Mouse (Mus musculus): ENCODE measurements around the gene Rab7b.

- TF ChIP-seq ZNF384 (IDR thresholded peaks at IDR 0.05; ENCODE audit: low read depth, low read length) (no peak), HCFC1 (IDR thresholded peaks at IDR 0.05; ENCODE audit: low read depth, low read length) (no peak), ZC3H11A (IDR thresholded peaks at IDR 0.05; ENCODE audit: low read depth, low read length) (no peak), POLR2A (IDR thresholded peaks at IDR 0.05; ENCODE audit: low read depth, low read length) (no peak), CTCF (conservative IDR thresholded peaks at IDR 0.05 in 1 of 2, IDR thresholded peaks at IDR 0.05 in 1 of 2; ENCODE audit: low read depth in 2 of 2, low read length in 2 of 2) (no peak), CHD1 (IDR thresholded peaks at IDR 0.05; ENCODE audit: low read depth, low read length) (no peak), SIN3A (IDR thresholded peaks at IDR 0.05; ENCODE audit: low read length) (no peak), MAX (IDR thresholded peaks at IDR 0.05; ENCODE audit: low read length) (no peak), EP300 (IDR thresholded peaks at IDR 0.05; ENCODE audit: low read length) (no peak), JUN (IDR thresholded peaks at IDR 0.05; ENCODE audit: insufficient read depth, low read depth, low read length) (no peak), ETS1 (conservative IDR thresholded peaks at IDR 0.05; ENCODE audit: low read depth, low read length) (no peak), NRF1 (IDR thresholded peaks at IDR 0.05; ENCODE audit: low read depth, low read length) (no peak), MEF2A (IDR thresholded peaks at IDR 0.05; ENCODE audit: borderline replicate concordance, low read depth, low read length) (no peak)
Observed at GRCm38 (mm10) chr1:131672361-131672760, 16.1 kb upstream of the Rab7b start.
